In the genomic region with DNA sequence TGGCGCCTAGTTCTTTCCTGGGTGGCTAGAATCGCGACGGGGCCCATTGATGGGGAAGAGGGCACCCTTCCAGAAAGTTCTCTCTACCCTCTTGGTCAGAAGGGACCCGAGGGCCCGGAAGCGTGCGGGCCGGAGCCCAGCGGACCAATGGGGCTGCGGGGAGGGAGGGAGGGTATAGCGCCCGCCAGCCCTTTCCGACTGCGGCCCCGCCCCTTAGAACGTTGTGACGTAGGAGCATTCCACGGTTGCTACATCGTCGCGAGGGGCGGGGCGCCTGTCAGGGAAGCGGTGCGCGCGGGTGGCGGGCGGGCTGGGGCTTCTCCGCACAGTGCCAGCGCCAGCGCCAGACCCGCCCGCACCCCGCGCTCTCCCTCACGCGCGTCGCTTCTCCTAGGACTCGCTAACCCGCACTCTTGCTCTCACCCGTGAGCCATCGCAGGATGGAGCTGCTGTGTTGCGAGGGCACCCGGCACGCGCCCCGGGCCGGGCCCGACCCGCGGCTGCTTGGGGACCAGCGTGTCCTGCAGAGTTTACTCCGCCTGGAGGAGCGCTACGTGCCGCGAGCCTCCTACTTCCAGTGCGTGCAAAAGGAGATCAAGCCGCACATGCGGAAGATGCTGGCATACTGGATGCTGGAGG, we compare ENCODE assay signal across 8 mouse cellular contexts. TPM values are rescaled to one million over a fixed set of nuclear protein-coding genes. Genes with fewer than 3 reads are reported as not detected.
DNase-seq lines count a peak whose midpoint lies in the region; ATAC-seq and TF ChIP-seq lines count a peak whose summit lies in the region.

No protein-coding gene starts in this region.

- H3K27ac ChIP-seq in bone marrow macrophage, adult 2 months (ENCODE audit: insufficient read depth, low read depth, low read length): peak overlapping the region; percentile 71
- H3K27ac ChIP-seq in embryonic fibroblast, embryonic 13.5 days (ENCODE audit: insufficient read depth, low read length): peak overlapping the region; percentile 83
- H3K27ac ChIP-seq in kidney, embryonic 14.5 days (ENCODE audit: low read depth, low read length): peak overlapping the region; percentile 95
- peak overlapping the region; percentile 97 for H3K27ac ChIP-seq in limb, embryonic 15.5 days

- peak overlapping the region; percentile 97 for H3K4me3 ChIP-seq in bone marrow macrophage, adult 2 months (ENCODE audit: insufficient read depth, low read length)
- peak overlapping the region; percentile 83 for H3K4me3 ChIP-seq in embryonic fibroblast, embryonic 13.5 days (ENCODE audit: insufficient read depth, low read length)
- H3K4me3 ChIP-seq in kidney, embryonic 14.5 days (ENCODE audit: low read length): peak overlapping the region; percentile 81
- peak overlapping the region; percentile 93 for H3K4me3 ChIP-seq in limb, embryonic 15.5 days

- DNase-seq in A20 (ENCODE audit: low read depth, low spot score): peak; percentile 97
- DNase-seq in heart, adult 9 months (ENCODE audit: low spot score in 2 of 2): peak; percentile 93
- DNase-seq in monocyte, adult 2 months (ENCODE audit: low read depth in 1 of 2, low spot score in 2 of 2): peak; percentile 64 to 86
- peak; percentile 92 to 94 for DNase-seq in spleen, postnatal 36 days (ENCODE audit: low spot score in 2 of 2)

- under 1% methylated on average over 57 of the region's 63 CpGs for WGBS in kidney, embryonic 14.5 days
- WGBS in limb, embryonic 15.5 days: 0% methylated on average over 56 of the region's 63 CpGs

- no peaks in the 10 kb centered on the region for H3K27me3 ChIP-seq in kidney, embryonic 14.5 days (ENCODE audit: control insufficient read depth, insufficient read depth, low read length)
- no peaks in the 10 kb centered on the region for H3K27me3 ChIP-seq in limb, embryonic 15.5 days

- peak overlapping the region; percentile 70 for H3K4me2 ChIP-seq in kidney, embryonic 14.5 days (replicated peaks; ENCODE audit: low read depth, low read length)
- peak overlapping the region; percentile 73 for H3K4me2 ChIP-seq in limb, embryonic 15.5 days

- H3K9me3 ChIP-seq in kidney, embryonic 14.5 days (ENCODE audit: control insufficient read depth, low read length): no peaks in the 10 kb centered on the region
- H3K9me3 ChIP-seq in limb, embryonic 15.5 days: no peaks in the 10 kb centered on the region

- no peak for TF ChIP-seq CTCF in bone marrow macrophage, adult 2 months (IDR thresholded peaks at IDR 0.05; ENCODE audit: low read depth, low read length)
- no peak for TF ChIP-seq CTCF in embryonic fibroblast, embryonic 13.5 days (IDR thresholded peaks at IDR 0.05; ENCODE audit: borderline replicate concordance, insufficient read depth, low read length)

- no peak; the same call in 1 of the 2 replicates for TF ChIP-seq POLR2A in bone marrow macrophage, adult 2 months (IDR thresholded peaks at IDR 0.05; ENCODE audit: borderline replicate concordance, low read depth, low read length)
- TF ChIP-seq POLR2A in embryonic fibroblast, embryonic 13.5 days (IDR thresholded peaks at IDR 0.05; ENCODE audit: low read depth, low read length): peak; percentile 61

- peaks cover 21% of the 10 kb centered on the region for H3K36me3 ChIP-seq in kidney, embryonic 14.5 days (ENCODE audit: control insufficient read depth, insufficient read depth, low read length)
- peaks cover 17% of the 10 kb centered on the region for H3K36me3 ChIP-seq in limb, embryonic 15.5 days

- peaks cover 20% of the 10 kb centered on the region for H3K4me1 ChIP-seq in bone marrow macrophage, adult 2 months (ENCODE audit: control insufficient read depth, insufficient read depth, low read length)
- peaks cover 10% of the 10 kb centered on the region for H3K4me1 ChIP-seq in embryonic fibroblast, embryonic 13.5 days (ENCODE audit: control insufficient read depth, insufficient read depth, low read length)
- H3K4me1 ChIP-seq in kidney, embryonic 14.5 days (ENCODE audit: control insufficient read depth, insufficient read depth, low read length): peaks cover 33% of the 10 kb centered on the region
- peaks cover 42% of the 10 kb centered on the region for H3K4me1 ChIP-seq in limb, embryonic 15.5 days

- ATAC-seq in kidney, embryonic 14.5 days (ENCODE audit: low FRiP score, low TSS enrichment): peak; percentile 83
- peak; percentile 82 for ATAC-seq in limb, embryonic 15.5 days (ENCODE audit: insufficient number of reproducible peaks, low FRiP score, low TSS enrichment, low read depth)

- peak overlapping the region; percentile 90 for H3K9ac ChIP-seq in kidney, embryonic 14.5 days (ENCODE audit: low read depth, low read length)
- H3K9ac ChIP-seq in limb, embryonic 15.5 days: peak overlapping the region; percentile 85

RNA-seq across cellular contexts. Expression of a gene that starts 18.0 kb away (rescaled TPM):
- polyA plus RNA-seq in bone marrow macrophage, adult 2 months (2012; ENCODE audit: insufficient read depth, insufficient read length, missing spikeins): 4.1 and 5.0 TPM in 2 replicates
- 11.6 and 17.0 TPM in 2 replicates for polyA plus RNA-seq in embryonic fibroblast, embryonic 13.5 days (2011; ENCODE audit: insufficient read length, low read depth, missing spikeins)
- polyA plus RNA-seq in kidney, embryonic 14.5 days (2014; fragmentation: Nextera tagmentation; extraction: Ambion mirVana): 19.5 and 24.4 TPM in 2 replicates
- polyA plus RNA-seq in limb, embryonic 15.5 days (2015; fragmentation: Nextera tagmentation; extraction: Ambion mirVana): 24.1 and 26.3 TPM in 2 replicates

RNA-seq across cellular contexts. Expression of a gene that starts 18.0 kb away (rescaled TPM):
- polyA plus RNA-seq in bone marrow macrophage, adult 2 months (2012; ENCODE audit: insufficient read depth, insufficient read length, missing spikeins): 19.7 and 23.4 TPM in 2 replicates
- 27.2 and 28.9 TPM in 2 replicates for polyA plus RNA-seq in embryonic fibroblast, embryonic 13.5 days (2011; ENCODE audit: insufficient read length, low read depth, missing spikeins)
- polyA plus RNA-seq in kidney, embryonic 14.5 days (2014; fragmentation: Nextera tagmentation; extraction: Ambion mirVana): 39.1 and 48.0 TPM in 2 replicates
- 48.9 and 53.2 TPM in 2 replicates for polyA plus RNA-seq in limb, embryonic 15.5 days (2015; fragmentation: Nextera tagmentation; extraction: Ambion mirVana)

RNA-seq across cellular contexts. Expression of a gene that starts 18.1 kb away (rescaled TPM):
- polyA plus RNA-seq in bone marrow macrophage, adult 2 months (2012; ENCODE audit: insufficient read depth, insufficient read length, missing spikeins): 1.2 and 3.1 TPM in 2 replicates
- 2.5 and 2.8 TPM in 2 replicates for polyA plus RNA-seq in embryonic fibroblast, embryonic 13.5 days (2011; ENCODE audit: insufficient read length, low read depth, missing spikeins)
- polyA plus RNA-seq in kidney, embryonic 14.5 days (2014; fragmentation: Nextera tagmentation; extraction: Ambion mirVana): 1.6 and 4.2 TPM in 2 replicates
- 0.99 and 2.4 TPM in 2 replicates for polyA plus RNA-seq in limb, embryonic 15.5 days (2015; fragmentation: Nextera tagmentation; extraction: Ambion mirVana)

RNA-seq across cellular contexts. Expression of a gene that starts 37.2 kb away (rescaled TPM):
- 7.3 and 8.6 TPM in 2 replicates for polyA plus RNA-seq in bone marrow macrophage, adult 2 months (2012; ENCODE audit: insufficient read depth, insufficient read length, missing spikeins)
- 7.2 and 8.8 TPM in 2 replicates for polyA plus RNA-seq in embryonic fibroblast, embryonic 13.5 days (2011; ENCODE audit: insufficient read length, low read depth, missing spikeins)
- 6.6 and 8.1 TPM in 2 replicates for polyA plus RNA-seq in kidney, embryonic 14.5 days (2014; fragmentation: Nextera tagmentation; extraction: Ambion mirVana)
- polyA plus RNA-seq in limb, embryonic 15.5 days (2015; fragmentation: Nextera tagmentation; extraction: Ambion mirVana): 3.0 and 4.0 TPM in 2 replicates

Comparison
In these comparisons a context has a peak if more than half of its experiments do, and no peak if none do; other contexts are left out.
1. Peak in every context shown above with its lines: DNase-seq, ATAC-seq, H3K4me3 ChIP-seq and H3K27ac ChIP-seq.